Mouse (Mus musculus) retina, adult 2 months (tissue): ENCODE measurements around the gene Gm43518.

Experiments used
- DNase-seq: peaks from one replicate; pipeline ENCODE4 v3.0.0-alpha.2; 2012; ENCODE audit warnings: low read depth, low spot score

Gene Gm43518

GRCm38 (mm10) chr5:123933556-123933955, 6.3 kb downstream of the Gm43518 start:
- no peak for DNase-seq

GRCm38 (mm10) chr5:123933957-123934591, 6.9 kb downstream of the Gm43518 start:
- no peak for DNase-seq

GRCm38 (mm10) chr5:123935931-123936330, 8.7 kb downstream of the Gm43518 start:
- no peak for DNase-seq

- DNase-seq, result no peak
Measured at GRCm38 (mm10) chr5:123938479-123938878, 11.3 kb downstream of the Gm43518 start.

GRCm38 (mm10) chr5:123946546-123946945, 19.3 kb downstream of the Gm43518 start:
- DNase-seq, result no peak

- peak; percentile 53 for DNase-seq
Measured at GRCm38 (mm10) chr5:123947041-123947761, 20.0 kb downstream of the Gm43518 start.

GRCm38 (mm10) chr5:123952365-123953045, 25.3 kb downstream of the Gm43518 start:
- no peak for DNase-seq

GRCm38 (mm10) chr5:123957213-123957612, 30.0 kb downstream of the Gm43518 start:
- no peak for DNase-seq

- no peak for DNase-seq
Measured at GRCm38 (mm10) chr5:123959018-123959417, 31.8 kb downstream of the Gm43518 start.

GRCm38 (mm10) chr5:123960129-123960528, 32.9 kb downstream of the Gm43518 start:
- DNase-seq, result no peak

GRCm38 (mm10) chr5:123961046-123961445, 33.8 kb downstream of the Gm43518 start:
- no peak for DNase-seq

- DNase-seq, result no peak
Measured at GRCm38 (mm10) chr5:123964208-123964607, 37.0 kb downstream of the Gm43518 start.

GRCm38 (mm10) chr5:123966759-123967158, 39.5 kb downstream of the Gm43518 start:
- no peak for DNase-seq

GRCm38 (mm10) chr5:123968468-123968867, 41.2 kb downstream of the Gm43518 start:
- no peak for DNase-seq

GRCm38 (mm10) chr5:123969216-123969615, 42.0 kb downstream of the Gm43518 start:
- DNase-seq, result no peak

GRCm38 (mm10) chr5:123970576-123970975, 43.4 kb downstream of the Gm43518 start:
- no peak for DNase-seq

- DNase-seq, result no peak
Measured at GRCm38 (mm10) chr5:123972453-123972852, 45.2 kb downstream of the Gm43518 start.

GRCm38 (mm10) chr5:123973299-123974178, 46.3 kb downstream of the Gm43518 start, which contains the start of gene Hip1r:
Gene Hip1r (plus strand): TSS chr5:123973628.
- DNase-seq, result no peak

- no peak for DNase-seq
Measured at GRCm38 (mm10) chr5:123974179-123974485, 46.9 kb downstream of the Gm43518 start.

- DNase-seq, result no peak
Measured at GRCm38 (mm10) chr5:123974616-123975111, 47.4 kb downstream of the Gm43518 start.

GRCm38 (mm10) chr5:123975668-123976180, 48.5 kb downstream of the Gm43518 start:
- no peak for DNase-seq
